Mouse (Mus musculus): Measurements from ENCODE around the gene Garnl3.
A peak's percentile ranks its signal among the peaks of the same experiment; 100 is the strongest.
"Not testable (repeated sequence)": the region's sequence is repeated elsewhere in the genome, so short reads cannot be mapped to it uniquely, and the experiment has no call there.

Garnl3 gene

DNA sequence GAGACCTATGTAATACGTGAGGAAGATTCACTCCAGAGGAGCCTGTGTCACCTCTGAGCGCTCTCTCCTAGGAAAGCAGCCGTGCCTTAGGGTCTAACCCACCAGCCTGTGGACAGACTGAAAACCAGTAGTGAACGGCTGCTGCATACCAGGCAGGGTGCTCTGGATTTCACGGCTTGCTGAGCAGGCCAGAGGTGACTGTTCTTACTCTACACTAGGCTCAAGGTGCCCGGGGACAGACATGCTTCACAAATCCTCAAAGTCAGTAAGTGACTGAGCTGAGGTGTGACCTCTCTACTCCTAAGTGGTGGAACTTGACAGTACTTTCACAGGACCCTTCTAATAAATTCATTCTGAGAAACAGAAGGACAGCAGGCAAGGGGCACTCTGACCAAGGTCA lies 108.6 kb downstream of the Garnl3 start:
- peak; percentile 41 for DNase-seq

DNA sequence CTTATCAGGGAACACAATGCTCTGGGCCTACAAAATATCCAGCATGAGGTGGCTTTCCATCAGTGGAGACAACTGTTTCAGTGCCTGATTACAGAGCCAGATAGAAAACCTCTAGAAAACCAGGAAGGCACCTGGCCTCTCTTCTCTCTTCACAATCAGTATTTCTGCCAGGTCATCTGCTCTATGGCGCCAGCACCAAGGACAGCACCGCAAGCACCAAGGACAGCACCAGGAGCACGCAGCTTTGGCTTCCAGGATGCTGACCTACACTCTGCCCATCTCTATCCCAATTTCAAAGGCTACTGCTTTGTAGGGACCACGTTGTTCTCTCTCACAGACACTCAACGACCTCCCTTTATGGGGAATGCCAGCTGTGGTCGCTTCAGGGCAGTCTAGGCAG lies 113.4 kb downstream of the Garnl3 start:
- DNase-seq: peak; percentile 73

DNA sequence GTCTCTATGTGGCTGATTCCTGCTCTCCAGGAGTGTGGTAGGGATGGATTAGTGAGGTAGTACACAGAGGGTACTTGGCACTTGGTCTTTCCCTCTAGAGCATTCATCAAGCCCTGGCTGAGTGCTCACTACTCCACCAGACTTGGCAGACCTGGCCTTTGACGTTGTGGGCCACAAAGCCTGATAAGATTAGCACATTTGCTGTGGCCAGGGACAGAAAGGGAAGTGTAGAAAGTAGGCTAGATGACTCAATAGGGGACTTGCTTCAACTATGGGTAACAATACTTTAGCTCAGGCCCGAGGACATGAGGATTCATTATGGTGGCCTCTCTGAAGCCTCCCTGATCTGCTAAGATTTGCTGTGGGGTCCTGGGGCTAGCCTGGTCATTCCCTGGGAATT lies 114.3 kb downstream of the Garnl3 start:
- DNase-seq: no peak

DNA sequence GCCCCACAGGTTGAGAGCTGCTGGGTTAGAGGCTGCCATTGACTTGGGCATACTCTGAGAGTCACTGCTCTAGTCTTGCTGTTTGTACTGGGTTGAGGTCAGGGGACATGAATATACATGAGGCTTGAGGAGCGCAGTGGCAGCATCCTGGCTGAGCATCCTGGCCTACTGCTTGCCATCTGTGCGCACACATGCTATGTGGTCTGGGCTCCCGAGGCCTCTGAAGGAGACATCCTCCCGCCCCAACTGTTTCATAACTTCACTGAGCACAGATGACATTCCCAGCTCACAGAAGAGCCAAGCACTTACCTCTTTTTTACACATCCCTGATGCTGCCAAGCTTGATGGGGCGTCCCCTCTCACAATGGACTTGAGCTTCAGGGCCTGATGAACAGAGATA lies 116.6 kb downstream of the Garnl3 start:
- no peak for DNase-seq

DNA sequence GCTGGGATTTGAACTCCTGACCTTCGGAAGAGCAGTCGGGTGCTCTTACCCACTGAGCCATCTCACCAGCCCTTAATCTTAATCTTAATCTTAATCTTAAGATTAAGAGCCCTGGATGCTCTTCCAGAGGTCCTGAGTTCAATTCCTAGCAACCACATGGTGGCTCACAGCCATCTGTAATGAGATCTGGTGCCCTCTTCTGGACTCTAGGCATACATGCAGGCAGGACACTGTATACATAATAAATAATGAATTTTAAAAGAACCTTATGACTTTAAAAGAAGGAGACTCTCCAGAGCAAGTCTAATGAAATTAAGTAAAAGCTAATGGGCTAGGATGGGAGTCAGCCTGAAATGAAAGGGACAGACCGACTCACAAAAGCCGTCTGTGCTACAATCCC lies 122.4 kb downstream of the Garnl3 start:
- not testable (repeated sequence) for DNase-seq

DNA sequence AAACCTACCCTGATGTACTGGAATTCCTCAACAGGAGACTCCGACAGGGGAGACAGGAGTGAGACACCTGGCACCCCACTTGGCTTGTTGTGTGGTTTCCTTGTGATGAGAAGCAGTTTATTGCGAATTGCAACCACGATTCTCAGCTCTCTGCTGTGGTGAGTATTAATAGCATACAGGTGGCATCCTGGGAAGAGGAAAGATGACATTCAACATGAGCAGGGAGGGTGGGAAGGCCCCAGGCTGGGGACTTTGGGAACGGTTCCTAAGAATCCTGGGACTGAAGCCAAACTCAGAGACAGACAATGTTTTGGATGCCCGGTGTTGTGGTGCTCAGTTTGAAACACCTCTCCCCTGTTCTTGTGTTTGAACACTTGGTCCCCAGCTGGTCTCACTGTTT lies 126.4 kb downstream of the Garnl3 start:
- DNase-seq: no peak

DNA sequence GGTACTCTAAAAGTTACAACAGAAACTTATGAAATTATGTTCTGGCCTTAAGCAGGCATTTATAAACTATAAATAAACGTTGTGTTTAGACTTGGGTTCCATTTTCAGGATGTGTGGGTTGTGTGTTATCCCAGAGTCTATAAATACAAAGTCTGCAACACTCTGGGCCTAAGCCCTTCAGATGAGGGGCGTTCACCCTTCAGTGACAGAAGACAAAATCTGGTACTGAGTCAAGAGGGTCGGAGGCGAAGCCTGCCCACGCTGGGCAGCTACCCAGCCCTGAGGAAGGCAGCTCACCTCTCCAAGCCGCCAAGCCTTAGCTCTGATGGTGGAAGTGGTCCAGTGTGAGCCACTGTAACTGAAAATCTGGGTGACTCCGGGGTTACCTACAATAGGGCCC lies 129.3 kb downstream of the Garnl3 start:
- DNase-seq: no peak

DNA sequence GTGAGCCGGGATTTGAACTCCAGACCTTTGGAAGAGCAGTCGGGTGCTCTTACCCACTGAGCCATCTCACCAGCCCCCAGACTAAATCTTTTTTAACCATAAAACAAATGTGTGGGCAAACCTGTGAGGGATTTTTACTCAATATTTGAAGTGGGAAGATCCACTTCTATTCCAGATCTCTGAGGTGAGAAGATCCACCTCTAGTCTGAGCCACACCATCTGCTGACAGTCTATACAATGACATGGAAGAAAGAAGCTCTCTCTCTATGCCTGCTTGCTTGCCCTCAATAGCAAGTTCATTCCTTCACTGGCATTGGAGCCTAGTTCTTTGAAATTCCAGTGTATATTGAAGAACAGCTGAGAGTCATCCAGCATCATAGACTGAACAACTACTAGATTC lies 131.7 kb downstream of the Garnl3 start:
- no peak for DNase-seq

DNA sequence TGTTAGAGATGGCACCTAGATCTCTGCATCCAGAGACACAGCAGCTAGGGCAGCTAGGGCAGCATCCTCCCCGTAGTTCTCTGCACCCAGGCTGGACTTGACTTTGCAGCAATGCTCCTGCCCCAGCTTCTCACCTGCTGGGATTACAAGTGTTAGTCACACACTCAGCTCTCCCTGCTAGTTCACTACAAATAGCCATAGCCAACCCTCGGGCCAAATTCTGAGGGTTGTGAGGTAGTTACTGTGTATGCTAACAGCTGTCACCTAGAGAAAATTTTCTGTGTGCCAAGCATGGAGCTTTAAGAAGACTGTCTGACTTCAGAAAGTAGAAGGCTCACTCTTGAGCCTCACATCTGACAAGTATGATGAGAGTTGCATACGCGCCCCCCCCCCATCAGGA lies 133.7 kb downstream of the Garnl3 start:
- DNase-seq: no peak

DNA sequence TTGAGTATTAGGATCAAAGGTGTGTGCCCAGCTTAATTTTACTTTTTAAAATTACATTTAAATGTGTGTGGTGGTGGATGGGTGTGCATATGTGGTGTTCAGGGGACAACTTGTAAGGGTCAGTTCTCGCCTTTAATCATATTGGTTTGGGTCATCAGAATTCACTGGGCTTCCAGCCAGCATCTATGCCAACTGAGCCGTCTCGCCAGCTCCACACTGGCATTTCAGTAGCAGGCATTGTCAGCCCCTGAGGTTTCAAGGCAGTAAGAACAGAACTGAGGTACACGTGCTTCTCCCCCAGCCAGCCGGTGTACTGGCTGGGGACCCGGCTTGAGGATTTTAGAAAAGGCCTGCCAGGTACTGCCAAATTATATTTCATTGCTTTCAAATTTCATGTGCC lies 134.4 kb downstream of the Garnl3 start:
- no peak for DNase-seq

DNA sequence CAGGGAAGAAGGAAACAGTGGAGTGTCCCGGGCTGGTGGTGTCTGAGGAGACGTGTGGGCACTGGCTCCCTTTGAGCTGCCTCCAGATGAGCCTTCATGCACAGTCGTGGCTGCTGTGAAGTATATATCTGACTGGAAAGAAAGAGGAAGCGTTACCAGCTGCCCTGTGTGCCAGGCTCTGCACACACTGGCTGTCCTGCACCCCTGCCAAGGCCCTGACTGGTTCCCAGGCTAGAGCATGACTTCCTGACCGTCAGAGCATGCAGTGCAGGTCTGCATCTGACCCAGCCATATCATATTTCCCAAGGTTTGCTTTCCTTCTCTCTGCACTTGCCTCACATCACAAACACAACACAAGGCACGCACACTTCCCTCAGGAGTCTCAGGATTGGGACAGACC lies 139.3 kb downstream of the Garnl3 start:
- no peak for DNase-seq

DNA sequence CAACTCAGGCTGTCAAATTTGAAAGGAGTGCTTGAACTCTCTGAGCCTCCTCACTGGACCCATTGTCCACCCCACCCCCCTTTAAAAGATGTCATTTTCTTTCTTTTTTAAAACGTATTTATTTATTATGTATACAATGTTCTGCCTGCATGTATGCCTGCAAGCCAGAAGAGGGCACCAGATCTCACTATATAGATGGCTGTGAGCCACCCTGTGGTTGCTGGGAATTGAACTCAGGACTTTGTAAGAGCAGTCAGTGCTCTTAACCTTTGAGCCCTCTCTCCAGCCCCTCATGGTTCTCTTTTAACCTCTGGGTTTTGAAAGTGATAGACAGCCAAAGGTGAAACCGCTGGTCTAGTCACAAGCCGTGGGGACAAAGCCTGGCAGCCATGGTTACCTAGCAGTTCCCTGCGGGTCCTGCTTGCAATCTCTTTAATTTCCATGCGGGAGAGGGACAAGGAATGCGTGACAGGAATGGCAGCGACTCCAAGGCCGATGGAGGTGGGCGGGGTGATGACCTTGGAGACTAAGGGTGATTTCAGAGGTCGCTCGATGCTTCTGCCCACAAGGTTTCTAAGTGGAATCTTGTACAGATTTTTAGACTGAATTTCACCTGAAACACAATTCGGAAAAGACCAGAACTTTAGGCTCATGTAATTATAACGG lies 141.2 kb downstream of the Garnl3 start:
- no peak for DNase-seq

DNA sequence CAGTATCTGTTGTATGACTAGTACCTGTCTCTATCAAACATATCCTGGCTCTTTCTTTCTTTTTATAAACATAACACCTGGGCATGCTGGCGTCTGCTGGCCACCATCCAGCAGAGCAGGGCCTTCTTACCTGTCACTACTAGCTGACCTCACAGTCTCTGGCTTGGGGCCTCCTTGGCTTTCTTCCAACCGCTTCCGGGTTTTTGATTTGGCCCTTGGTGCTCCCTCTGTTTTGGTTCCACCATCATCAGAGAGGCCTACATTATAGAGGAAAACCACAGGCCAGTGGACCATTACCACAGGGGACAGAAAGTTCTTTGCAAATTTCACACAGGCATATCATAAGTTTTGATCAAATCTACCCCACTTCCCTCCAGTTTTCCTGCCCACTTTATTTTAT lies 142.1 kb downstream of the Garnl3 start:
- no peak for DNase-seq

DNA sequence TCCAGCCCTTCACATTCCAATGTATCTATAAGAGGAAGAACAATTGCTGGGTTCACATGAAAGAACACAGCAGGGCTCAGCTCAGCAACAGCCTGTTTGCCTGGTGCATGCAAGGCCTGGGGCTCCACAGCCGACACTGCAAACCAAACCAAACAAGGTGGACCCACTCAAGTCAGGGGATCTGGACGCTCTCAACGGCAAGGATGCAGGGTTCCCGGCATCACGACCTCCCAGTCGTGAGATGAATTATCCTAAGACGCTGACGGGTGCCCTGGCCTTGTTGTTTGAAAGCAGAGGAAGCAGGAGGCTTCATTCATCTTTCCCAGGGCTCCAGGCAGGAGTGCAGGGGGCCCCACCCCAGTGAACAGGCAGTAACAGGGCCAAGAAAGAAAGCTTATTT lies 145.6 kb downstream of the Garnl3 start:
- no peak for DNase-seq

DNA sequence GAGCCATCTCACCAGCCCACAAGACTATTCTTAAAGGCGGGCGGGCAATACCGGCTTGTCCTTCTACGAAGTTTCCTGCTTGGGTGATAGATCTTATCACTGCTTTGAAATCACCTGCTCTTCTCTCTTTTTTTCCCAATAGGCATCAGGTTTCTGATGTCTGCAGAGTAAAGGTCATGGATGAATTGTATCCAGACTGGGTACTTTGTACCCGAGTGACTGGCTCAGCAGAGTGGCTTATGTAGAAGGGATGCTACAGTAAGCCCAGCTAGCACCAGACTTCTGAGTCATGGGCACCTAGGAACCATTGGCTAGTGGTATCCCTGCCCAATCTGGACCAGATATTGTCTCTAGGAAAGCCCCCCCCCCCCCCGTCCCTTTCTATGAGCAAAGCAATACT lies 147.8 kb downstream of the Garnl3 start:
- DNase-seq: no peak

DNA sequence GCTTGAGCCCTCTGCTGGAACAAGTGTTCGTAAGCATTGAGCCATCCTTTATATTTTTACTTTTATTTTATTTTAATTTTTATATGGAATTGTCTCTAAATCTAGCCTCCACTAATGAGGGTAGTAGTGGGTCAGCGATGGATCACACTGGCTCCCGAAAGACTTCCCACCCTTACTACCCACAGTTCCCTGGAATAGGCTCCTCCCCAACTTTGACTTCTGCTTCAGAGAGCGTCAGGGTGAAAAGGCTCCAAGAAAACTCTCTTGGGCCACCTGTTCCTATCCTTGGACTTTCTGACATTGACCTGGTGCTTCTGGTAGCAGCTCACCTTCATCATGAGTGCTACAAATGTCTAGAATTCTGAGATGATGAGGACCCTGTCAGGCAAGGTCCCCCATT lies 148.8 kb downstream of the Garnl3 start:
- no peak for DNase-seq

DNA sequence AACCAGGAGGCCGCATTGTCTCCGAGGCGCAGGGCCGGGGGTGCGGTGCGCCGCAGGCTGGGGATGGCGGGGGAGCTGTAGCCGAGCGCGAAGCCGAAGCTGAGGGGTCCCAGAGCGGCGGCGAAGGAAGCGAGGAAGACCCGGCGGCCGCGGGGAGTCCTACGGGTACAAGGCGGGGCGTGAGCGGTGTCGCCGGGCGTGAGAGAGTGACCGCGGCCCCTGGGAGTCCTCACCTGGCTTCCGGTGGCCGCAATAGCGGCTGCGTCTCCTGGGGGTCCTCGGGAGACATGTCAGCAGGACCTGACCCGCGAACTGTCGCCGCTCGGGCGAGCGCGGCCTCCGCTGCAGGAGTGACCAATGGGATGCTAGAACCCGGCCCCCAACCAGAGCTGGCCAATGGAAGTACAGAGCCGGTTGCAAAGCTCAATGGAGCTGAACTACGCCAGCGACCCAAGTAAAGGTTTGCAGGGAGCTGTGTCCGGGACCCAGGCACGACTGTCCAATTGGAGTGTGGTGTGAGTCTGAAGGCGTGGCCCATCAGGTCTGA lies 149.7 kb downstream of the Garnl3 start, which contains the start of gene Slc2a8:
Gene Slc2a8 (minus strand): TSS at position 359 of the 547 bp plus-strand sequence.
- DNase-seq: peak; percentile 96

DNA sequence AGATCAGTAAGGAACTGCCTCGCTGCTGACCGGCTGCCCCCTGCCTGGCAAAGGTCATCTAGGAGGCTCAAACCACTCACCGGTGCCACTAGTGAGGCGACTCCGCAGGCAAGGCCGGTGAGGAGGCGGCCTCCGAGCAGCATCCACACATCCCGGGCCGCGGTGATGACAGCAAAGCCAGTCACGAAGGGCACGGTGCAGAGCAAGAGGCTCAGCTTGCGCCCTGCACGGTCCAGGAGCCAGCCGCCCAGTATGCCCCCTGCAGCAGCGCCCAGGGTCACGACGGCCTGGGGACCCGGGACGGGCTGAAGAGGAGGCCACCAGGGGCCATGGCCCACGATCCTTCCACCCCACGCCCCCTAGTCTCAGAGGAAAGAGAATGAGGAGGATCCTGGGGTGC lies 150.2 kb downstream of the Garnl3 start:
- DNase-seq: no peak

DNA sequence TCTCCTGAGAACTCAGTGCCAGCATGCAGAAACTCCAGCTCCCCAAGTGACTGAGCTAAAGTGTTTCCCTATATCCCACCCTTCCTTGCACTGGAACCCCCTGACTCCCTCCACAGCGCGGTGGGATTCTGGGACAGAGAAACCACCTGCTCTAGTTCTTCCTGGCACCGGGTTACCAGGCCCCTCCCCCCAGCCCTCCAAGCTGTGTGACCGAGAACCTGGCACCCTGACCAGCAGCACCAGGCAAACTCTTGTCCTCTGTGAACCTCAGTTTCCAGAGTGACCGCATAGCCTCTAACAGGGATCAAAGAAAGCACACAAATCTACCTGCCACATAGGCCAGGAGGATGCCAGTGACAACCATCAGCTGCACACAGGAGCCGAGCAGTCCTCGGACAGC lies 151.8 kb downstream of the Garnl3 start:
- DNase-seq: no peak

DNA sequence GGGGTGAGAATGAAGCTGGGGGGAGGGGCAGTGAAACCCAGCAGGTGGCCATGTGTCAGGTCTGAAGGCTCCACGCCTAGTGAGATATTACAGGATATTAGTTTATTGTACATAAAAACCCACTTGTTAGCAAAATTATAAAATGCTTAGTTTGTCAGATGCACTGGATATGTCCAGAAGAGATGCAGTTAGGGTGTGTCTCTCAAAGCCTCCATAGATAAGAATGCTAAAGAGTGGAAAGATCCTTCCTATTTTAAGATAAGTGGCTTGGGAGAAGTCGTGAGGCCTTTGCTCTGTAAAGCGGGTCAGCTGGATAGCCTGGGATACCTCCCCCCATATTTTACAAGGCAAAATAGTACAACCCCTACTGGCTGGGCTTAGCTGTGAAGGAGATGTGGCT lies 152.8 kb downstream of the Garnl3 start:
- DNase-seq: no peak

DNA sequence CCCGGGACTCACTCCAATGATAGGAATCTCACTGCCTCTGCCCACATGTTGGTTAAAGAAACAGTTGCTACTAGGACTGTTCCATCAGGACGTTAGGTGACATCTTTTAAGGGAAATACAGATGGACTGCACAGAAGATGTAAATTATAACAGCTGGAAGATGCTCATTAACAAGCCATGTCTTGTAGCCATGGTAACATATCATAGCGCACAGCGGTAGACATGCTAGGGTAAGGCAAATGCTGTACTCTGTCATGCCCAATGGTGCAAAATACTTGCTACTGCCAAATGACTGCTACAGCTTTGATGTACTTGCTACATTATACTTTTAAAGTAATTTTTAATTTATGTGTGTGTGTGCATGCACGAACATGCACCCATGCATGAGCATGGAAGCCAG lies 154.3 kb downstream of the Garnl3 start:
- DNase-seq: no peak

DNA sequence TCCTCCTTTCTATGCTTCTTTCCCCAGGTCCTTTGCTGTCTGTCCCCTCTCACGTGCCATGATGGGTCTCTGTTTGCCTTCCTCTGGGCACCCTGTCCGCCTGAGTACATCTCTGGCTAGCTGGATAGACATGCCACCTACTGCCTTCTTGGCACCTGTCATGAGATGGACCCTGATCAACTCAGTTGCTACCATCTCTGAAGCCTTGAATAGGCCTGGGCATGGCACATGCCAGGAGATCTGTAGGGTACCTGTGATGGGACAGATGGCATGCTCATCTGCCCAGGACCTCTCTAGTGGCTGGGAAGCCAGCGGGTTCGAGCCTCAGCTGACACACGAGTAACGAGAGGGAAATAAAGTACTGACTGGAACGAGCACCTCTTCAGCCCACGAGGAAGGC lies 157.2 kb downstream of the Garnl3 start:
- no peak for DNase-seq

DNA sequence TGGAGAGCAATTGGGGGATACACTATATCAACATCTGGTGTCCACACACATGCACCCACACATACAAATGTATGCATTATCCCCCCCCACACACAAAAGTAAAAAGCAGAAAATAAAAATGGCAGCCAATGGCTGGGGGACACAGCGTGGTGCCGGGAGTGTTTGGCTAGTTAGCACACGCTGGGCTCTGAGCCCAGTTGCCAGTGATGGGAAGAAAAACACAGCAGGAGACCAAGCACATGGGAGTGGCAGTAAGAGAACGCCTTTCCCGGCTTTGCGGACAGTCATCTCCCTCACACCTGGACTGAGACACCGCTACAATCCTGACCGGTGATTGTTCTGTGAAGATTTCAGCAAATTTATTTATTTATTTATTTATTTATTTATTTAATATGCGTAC lies 160.2 kb downstream of the Garnl3 start:
- no peak for DNase-seq

DNA sequence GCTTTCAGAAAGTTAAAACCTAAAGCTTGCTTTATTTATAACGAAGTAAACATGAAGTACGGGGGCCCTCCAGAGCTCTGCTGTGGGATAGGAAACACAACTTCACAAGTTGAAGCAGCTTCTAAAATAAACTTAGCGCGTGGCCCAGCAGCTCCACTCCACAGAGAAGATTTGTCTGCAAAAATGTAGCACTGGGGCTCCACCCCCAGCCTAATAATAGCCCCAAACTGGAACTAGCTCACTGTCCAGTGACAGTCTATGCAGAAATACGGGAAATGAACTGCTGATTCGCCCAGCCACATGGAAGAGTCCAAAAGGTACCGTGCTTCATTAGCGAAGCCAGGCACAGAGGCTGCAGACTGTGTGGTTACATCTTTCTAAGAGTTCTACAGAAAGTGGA lies 162.1 kb downstream of the Garnl3 start:
- DNase-seq: no peak

DNA sequence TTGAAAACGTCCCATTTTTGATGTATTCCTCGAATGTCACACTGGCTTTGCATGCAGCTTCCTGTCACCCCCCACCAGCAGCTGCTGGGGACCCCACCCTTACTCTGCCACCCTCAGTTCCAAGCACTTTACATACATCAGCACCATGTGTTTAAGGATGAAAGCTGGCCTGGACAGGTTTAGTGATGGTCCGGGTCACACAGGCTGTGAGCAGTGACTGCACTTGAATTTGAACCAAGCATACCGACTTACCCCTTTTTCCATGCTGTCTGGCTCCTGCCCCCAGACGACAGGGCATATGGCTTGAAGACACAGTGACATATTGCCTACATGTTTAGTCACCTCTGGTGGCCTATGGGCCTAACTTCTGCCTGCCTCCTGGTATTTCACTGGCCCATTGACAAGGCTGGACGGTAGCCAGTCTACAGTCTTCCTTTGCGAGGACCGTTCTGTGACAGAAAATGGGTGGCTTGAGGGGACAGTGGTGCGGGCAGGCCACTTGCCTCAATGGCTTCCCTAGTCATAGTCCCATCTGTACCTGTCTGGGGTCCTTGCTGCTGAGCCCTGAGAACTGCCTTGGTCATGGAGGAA lies 163.3 kb downstream of the Garnl3 start:
- DNase-seq: no peak

All from kidney, postnatal 14 days (tissue).